Mouse (Mus musculus) embryonic fibroblast, embryonic 13.5 days (primary cell): Measurements from ENCODE around the gene Pitpnc1. TPM values are rescaled to one million over a fixed set of nuclear protein-coding genes. Genes with fewer than 3 reads are reported as not detected.

Experiments
- H3K27ac ChIP-seq: 2 replicates; pipeline ENCODE4 v1.5.1; 2012; ENCODE audit warnings: low read length, control low read depth, inconsistent platforms; ENCODE audit not compliant: insufficient read depth
- H3K4me1 ChIP-seq: 2 replicates; pipeline ENCODE4 v1.6.1; 2011; ENCODE audit warnings: low read length; ENCODE audit not compliant: control insufficient read depth, insufficient read depth
- H3K4me3 ChIP-seq: 2 replicates; pipeline ENCODE4 v1.5.1; 2011; ENCODE audit warnings: mild to moderate bottlenecking, control low read depth, low read length; ENCODE audit not compliant: insufficient read depth
- CTCF ChIP-seq: IDR thresholded peaks from 2 replicates; pipeline ENCODE4 v1.5.1; 2011; ENCODE audit warnings: mild to moderate bottlenecking, control low read depth, low read length, moderate library complexity, borderline replicate concordance; ENCODE audit not compliant: insufficient read depth
- POLR2A ChIP-seq: IDR thresholded peaks from 2 replicates; pipeline ENCODE4 v1.6.1; 2011; ENCODE audit warnings: low read depth, mild to moderate bottlenecking, control low read depth, low read length, moderate library complexity
- polyA plus RNA-seq: library from polyadenylated mRNA; stranded (reverse); fragments of >200 nt; gene quantifications from 2 replicates; pipeline ENCODE4 v1.2.4, GENCODE M21; 2011; ENCODE audit warnings: low read depth; ENCODE audit not compliant: missing spikeins, insufficient read length

The Pitpnc1 gene
- polyA plus RNA-seq, 1 experiment = 19.8 TPM

DNA sequence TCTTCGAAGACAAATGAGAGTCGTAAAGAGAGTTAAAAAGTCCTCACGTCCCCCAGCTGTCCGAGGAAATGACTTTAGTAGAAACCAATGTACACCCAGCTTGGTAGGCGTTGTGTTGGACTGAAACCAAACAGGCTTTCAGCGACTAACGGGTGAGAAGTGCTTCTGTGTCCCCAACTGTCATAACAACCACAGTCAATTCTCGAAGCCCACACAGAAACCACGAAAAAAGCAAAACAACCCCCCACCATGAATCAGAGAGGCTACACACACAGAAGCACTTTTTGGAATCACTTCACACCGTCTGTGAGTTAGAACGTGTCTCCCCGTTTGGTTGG, 76.7 kb downstream of the Pitpnc1 start:
- TF ChIP-seq CTCF = no peak
- TF ChIP-seq POLR2A = no peak
- no peak overlapping the region for H3K27ac ChIP-seq
- no peaks in the 10 kb centered on the region for H3K4me1 ChIP-seq
- no peak overlapping the region for H3K4me3 ChIP-seq

DNA sequence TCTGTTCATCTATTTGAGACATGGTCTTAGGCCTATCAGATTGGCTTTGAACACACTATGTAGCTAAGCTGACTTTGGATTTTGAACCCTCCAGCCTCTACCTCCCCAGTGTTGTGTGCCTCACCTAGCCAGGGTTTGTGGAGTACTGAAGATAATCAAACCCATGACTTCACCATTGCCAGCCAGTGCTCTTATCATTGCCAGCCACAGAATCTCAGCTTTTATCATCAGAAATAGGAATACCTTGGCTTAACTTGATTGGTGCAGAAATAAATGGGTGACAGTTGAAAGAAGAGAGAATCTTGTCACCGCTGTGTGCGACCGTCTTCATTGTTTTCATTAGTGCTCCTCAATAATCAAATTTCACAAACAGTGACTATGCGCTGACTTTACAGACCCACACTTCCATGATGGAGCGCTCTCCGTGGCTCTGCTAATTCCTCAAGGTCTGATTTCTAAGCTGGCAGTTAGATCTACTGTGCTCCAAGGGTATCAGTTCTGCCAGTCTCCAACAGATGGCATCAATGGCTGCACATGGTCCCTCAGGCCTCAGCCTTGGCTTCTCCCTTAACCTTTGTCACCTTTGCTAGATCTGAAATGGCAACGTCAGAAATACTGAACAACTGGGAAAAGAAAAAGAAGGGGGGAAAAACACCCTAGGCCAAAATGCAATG, 77.2 kb downstream of the Pitpnc1 start:
- TF ChIP-seq POLR2A (no peak), CTCF (no peak)
- Histone ChIP-seq H3K27ac (no peak overlapping the region), H3K4me1 (no peaks in the 10 kb centered on the region), H3K4me3 (no peak overlapping the region)

DNA sequence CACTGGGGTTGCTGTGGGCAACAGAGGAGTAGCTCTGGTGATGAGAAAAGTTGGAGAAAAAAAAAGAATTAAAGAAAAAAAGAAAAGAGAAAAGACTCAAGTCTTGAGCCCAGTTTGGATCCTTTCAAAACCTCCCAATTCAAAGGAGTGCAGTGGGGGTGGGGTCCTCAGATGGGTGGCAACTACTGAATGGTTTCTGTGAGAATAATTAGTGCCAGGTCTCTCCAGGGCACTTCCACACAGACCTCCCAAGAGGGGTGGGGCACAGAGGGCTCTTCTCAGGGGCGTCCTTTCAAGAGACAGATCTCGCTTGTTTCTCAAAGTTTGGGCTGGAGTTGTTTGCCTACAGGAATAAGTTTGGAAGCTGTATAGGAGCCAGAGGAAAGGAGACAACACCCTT, 80.0 kb downstream of the Pitpnc1 start:
- Histone ChIP-seq H3K4me3 (no peak overlapping the region), H3K27ac (no peak overlapping the region), H3K4me1 (no peaks in the 10 kb centered on the region)
- TF ChIP-seq POLR2A (no peak), CTCF (no peak)

DNA sequence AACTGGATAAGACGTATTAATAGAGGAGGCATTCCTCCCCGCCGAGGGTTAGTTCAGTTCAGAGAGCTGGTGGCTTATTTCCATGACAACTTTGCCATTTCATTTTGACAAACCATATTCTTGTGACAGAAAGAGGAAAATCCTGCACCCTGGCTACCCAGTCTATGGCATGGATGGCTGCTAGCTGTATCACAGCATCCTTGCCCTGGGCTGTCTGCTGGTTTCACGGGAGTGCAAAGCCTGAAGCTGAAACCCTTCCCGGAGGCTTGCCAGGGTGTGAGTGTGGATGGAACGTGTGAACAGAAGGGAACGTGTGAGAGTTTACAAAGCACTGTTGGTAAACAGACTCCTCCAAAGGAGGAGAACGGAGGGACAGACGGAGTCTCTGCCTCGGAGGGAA, 80.5 kb downstream of the Pitpnc1 start:
- Histone ChIP-seq H3K4me3 (no peak overlapping the region), H3K27ac (no peak overlapping the region), H3K4me1 (no peaks in the 10 kb centered on the region)
- TF ChIP-seq CTCF = no peak

DNA sequence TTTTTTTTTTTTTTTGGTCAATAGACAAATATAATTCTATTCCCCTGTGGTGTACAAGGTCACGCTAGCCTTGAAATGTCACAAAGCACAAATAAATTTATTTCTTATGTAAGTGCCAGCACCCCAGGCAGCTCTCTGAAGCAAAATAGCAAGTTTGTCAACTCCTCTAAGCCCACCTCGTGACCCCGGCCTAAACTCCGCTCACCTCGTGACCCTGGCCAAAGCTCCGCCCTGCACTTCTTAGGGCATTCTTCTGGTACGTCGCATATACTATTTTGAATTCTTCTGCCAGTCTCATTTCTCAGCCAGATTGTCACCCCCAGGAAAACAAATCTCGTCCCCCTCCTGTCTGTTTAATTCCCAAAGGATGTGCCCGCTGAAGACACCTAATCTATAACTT, 84.0 kb downstream of the Pitpnc1 start:
- H3K4me3 ChIP-seq = no peak overlapping the region
- no peak overlapping the region for H3K27ac ChIP-seq
- no peaks in the 10 kb centered on the region; the same call in 1 of the 2 replicates for H3K4me1 ChIP-seq
- no peak for TF ChIP-seq CTCF
- no peak for TF ChIP-seq POLR2A

DNA sequence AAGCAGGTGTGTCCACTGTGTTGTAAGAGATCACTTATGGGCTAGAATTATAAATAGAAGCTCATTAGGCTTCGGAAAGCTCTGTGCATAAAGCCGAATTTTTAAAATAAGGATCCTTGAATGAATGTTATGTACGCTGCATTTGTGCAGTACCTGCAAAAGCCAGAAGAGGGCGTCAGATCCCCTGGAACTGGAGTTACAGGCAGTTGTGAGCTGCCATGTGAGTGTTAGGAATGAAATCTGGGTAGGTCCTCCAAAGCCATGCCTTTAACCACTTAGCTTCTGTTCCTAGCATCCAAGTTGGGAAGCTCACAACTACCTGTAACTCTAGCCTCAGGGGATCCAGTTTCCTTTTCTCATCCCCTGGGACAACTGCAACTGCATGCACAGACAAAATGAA, 85.2 kb downstream of the Pitpnc1 start:
- TF ChIP-seq CTCF (no peak), POLR2A (no peak)
- Histone ChIP-seq H3K4me3 (no peak overlapping the region), H3K4me1 (no peaks in the 10 kb centered on the region; the same call in 1 of the 2 replicates), H3K27ac (no peak overlapping the region)

DNA sequence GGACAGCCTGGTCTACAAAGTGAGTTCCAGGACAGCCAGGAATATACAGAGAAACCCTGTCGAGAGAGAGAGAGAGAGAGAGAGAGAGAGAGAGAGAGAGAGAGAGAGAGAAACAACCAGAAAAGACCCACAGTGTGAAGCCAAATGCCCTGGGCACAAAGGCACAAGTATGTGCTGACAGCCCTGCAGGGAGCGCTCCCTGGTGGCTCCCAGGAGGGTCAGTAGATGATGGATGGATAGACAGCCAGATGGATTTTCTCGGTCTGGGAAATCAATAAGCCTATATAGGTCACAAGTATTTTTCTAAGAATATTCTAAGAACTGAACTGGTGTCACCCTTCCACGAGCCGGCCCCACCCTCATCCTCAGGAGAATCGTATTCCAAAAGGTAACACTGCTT, 86.5 kb downstream of the Pitpnc1 start:
- Histone ChIP-seq H3K4me1 (no peaks in the 10 kb centered on the region; the same call in 1 of the 2 replicates), H3K27ac (no peak overlapping the region), H3K4me3 (no peak overlapping the region)
- TF ChIP-seq POLR2A (no peak), CTCF (no peak)

DNA sequence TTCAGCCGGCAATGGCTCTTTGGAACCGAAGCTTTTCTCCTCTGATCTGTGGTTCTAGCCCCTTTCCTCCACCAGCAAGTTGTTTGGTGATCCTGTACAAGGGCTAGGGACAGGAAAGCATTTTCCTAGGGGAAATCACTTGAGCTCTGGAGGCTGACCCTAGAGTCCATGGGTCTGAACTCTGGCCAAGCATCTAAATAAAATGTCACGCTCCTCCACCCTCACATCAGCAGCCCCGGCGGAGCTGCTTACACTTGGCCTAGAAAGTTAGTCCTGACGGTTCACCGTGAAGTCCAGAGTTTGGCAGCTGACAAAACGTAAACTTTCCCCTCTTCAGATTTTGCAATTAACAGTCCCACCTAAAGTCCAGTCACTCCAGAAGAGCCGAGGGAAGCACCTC, 90.5 kb downstream of the Pitpnc1 start:
- H3K27ac ChIP-seq = no peak overlapping the region
- no peak overlapping the region for H3K4me3 ChIP-seq
- TF ChIP-seq POLR2A = no peak
- TF ChIP-seq CTCF = no peak
- H3K4me1 ChIP-seq = no peaks in the 10 kb centered on the region; the same call in 1 of the 2 replicates

DNA sequence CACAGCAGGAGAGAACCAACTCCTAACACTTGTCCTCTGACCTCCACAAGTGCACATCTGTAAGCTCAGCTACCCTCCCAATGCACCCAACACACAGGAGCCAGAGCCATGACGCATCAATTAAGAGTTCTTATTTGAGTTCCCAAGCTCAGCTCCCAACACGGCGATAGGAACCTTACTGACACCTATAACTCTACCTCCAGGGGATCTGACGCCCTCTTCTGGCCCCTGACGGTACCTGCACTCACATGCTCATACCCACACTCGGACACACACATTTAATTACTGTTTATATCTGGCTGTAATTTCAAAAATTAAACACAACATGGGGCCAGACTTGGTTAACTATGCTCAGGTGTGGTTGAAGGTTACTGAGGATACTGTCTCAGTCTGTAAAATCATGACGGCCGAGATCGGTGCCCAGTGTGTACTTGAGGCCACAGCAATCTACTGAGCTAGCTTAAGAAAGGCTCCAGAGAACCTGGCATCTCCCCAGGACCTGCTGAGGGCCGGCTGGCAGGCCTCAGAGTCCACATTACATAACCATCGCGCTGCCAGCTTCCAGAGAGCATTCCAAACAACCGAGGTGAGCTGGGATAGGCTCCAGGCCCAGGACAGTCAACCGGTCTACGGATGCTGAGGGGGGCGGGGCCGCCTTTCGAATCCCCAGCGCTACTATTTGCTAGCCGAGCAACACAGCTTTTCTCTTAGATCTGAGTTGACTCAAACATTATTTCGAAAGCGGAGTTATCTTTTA, 91.2 kb downstream of the Pitpnc1 start:
- H3K4me3 ChIP-seq = no peak overlapping the region

DNA sequence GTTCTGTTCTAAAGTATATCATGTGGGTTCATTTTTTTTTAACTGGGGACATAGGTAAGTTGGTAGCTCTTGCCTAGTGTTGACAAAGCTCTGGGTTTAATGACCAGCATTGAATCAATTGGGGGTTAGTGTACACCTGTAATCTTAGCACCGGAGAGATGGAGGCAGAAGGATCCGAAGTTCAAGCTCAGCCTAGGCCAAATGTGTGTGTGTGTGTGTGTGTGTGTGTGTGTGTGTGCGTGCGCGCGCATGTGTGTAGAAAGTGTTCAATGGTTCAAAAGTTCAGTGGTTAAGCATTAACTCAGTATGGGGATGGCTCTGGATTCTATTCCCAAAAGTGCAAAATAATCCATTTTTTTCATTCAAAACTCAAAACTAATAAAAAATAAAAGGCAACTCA, 93.2 kb downstream of the Pitpnc1 start:
- Histone ChIP-seq H3K4me1 (no peaks in the 10 kb centered on the region), H3K4me3 (no peak overlapping the region), H3K27ac (no peak overlapping the region)
- TF ChIP-seq CTCF (no peak), POLR2A (no peak)

More for the DNA sequence above, 91.2 kb downstream of the Pitpnc1 start:
- no peak overlapping the region for H3K27ac ChIP-seq
- no peaks in the 10 kb centered on the region for H3K4me1 ChIP-seq
- no peak for TF ChIP-seq POLR2A
- TF ChIP-seq CTCF = no peak
